Mouse (Mus musculus): ENCODE measurements around the gene Ergic1.

GRCm38 (mm10) chr17:26583056-26583455, 21.8 kb downstream of the Ergic1 start:
- no peak for TF ChIP-seq POLR2A (IDR thresholded peaks at IDR 0.05; ENCODE audit: borderline replicate concordance, low read depth, low read length)
- no peak for TF ChIP-seq CTCF (IDR thresholded peaks at IDR 0.05; ENCODE audit: low read depth, low read length)
